Mouse (Mus musculus) G1E (cell line): ENCODE measurements around the gene Stip1. TPM values are rescaled to one million over a fixed set of nuclear protein-coding genes. Genes with fewer than 3 reads are reported as not detected.

Experiments
- ATAC-seq: 2 replicates; pipeline ENCODE4 v1.8.0; 2016; ENCODE audit warnings: mild to moderate bottlenecking; ENCODE audit not compliant: insufficient number of reproducible peaks, poor library complexity, low FRiP score, severe bottlenecking; ENCODE audit errors: extremely low read depth
- DNase-seq: peaks from one replicate; pipeline ENCODE4 v3.0.0; 2012; ENCODE audit warnings: low spot score
- H3K27me3 ChIP-seq: 2 replicates; pipeline ENCODE4 v1.6.1; 2012; ENCODE audit warnings: mild to moderate bottlenecking, low read length, inconsistent platforms; ENCODE audit not compliant: insufficient read depth
- H3K36me3 ChIP-seq: replicated peaks from 2 replicates; pipeline ENCODE3; 2012; ENCODE audit warnings: mild to moderate bottlenecking, inconsistent platforms
- H3K4me1 ChIP-seq: 2 replicates; pipeline ENCODE4 v1.6.1; 2012; ENCODE audit warnings: low read depth, low read length, inconsistent platforms, mixed read lengths; ENCODE audit not compliant: insufficient read depth
- H3K4me3 ChIP-seq: 2 replicates; pipeline ENCODE4 v1.5.1; 2012; ENCODE audit warnings: low read depth, mild to moderate bottlenecking, inconsistent platforms, low read length, moderate library complexity, mixed read lengths
- H3K9me3 ChIP-seq: replicated peaks from 2 replicates; pipeline ENCODE4 v1.6.1; 2012; ENCODE audit warnings: inconsistent platforms
- CTCF ChIP-seq: IDR thresholded peaks from 2 replicates; pipeline ENCODE4 v1.5.1; 2012; ENCODE audit warnings: low read depth, low read length, inconsistent platforms, mixed read lengths
- GATA1 ChIP-seq: IDR thresholded peaks from 2 replicates; pipeline ENCODE4 v1.6.1; 2012; ENCODE audit warnings: borderline replicate concordance, low read length, inconsistent platforms, mixed read lengths
- GATA2 ChIP-seq: IDR thresholded peaks from 2 replicates; pipeline ENCODE4 v1.6.1; 2012; ENCODE audit warnings: low read depth, low read length, inconsistent platforms, borderline replicate concordance
- POLR2AphosphoS5 ChIP-seq: IDR thresholded peaks from 2 replicates; pipeline ENCODE4 v1.6.1; 2012; ENCODE audit warnings: low read depth, low read length, inconsistent platforms; ENCODE audit not compliant: insufficient replicate concordance
- TAL1 ChIP-seq: conservative IDR thresholded peaks from 2 replicates; pipeline ENCODE4 v1.6.1; 2012; ENCODE audit warnings: low read depth, low read length, inconsistent platforms, mixed read lengths
- polyA plus RNA-seq: library from polyadenylated mRNA; stranded (reverse); fragments of >175 nt; gene quantifications from 2 replicates; pipeline ENCODE4 v1.2.3, GENCODE M21; 2012
- total RNA-seq, 2 experiments: library from RNA; stranded (forward) in 1 of 2; stranded (reverse) in 1 of 2; fragments of 200-1000 nt in 1 of 2; fragments of >200 nt in 1 of 2; fragmentation: Nextera tagmentation in 1 of 2; gene quantifications; 2 replicates each; pipeline ENCODE4 v1.2.3; 2014 to 2017

Stip1 gene
- total RNA-seq (2014; fragmentation: Nextera tagmentation) (301 and 356 TPM in 2 replicates), total RNA-seq (2017) (267 and 279 TPM in 2 replicates), polyA plus RNA-seq (136 and 224 TPM in 2 replicates)

DNA sequence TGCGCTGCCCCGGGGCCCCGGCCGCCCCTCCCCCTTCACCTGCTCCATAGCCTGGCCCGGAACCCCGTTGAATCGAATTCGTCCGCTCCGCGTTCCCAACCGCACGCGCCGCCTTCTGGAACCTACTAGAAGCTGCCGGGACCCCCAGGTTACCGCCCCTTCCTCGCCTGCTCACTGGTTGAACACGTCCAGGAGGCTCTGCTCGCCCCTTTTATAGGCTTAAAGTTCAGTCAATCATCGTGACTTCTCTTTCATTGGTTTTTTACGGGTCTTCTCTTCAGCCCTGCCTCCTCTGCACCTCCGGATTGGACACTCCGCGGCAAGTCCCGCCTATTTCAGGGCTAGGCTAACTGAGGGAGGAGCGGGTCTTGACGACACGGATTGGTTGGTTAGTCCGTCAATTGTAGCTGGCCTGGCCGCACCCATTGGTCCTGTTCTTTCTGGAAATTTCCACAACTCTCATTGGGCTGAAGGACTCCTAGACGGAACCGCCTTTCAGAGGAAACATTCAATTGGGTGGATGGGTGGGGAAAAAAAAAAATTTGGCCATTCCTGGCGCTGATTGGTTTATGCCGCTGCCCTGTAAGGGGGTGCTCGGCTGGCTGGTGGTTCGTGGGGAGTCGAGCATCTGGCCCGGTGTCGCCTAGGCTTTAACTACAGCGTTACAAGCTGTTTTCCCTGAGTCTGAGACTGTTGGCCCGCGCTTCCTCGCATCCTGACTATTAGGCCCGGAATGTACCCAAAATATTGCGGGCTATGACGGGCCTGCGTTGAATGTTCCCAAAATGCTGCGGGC, at the start of gene Stip1:
Stip1 (minus strand) TSS at position 127 of the 796 bp plus-strand sequence.
- peak; percentile 100 for DNase-seq
- H3K4me3 ChIP-seq = peak within 1 kb of the TSS; percentile 85
- H3K27me3 ChIP-seq = peaks cover 14% of the 10 kb centered on the region; the same call in 1 of the 2 replicates
- TF ChIP-seq CTCF (no peak), GATA1 (no peak), GATA2 (no peak), POLR2AphosphoS5 (no peak), TAL1 (no peak)
- ATAC-seq = peak; percentile 97
- H3K9me3 ChIP-seq = no peaks in the 10 kb centered on the region
- H3K36me3 ChIP-seq = peaks cover 33% of the 10 kb centered on the region
- peaks cover 38% of the 10 kb centered on the region for H3K4me1 ChIP-seq

DNA sequence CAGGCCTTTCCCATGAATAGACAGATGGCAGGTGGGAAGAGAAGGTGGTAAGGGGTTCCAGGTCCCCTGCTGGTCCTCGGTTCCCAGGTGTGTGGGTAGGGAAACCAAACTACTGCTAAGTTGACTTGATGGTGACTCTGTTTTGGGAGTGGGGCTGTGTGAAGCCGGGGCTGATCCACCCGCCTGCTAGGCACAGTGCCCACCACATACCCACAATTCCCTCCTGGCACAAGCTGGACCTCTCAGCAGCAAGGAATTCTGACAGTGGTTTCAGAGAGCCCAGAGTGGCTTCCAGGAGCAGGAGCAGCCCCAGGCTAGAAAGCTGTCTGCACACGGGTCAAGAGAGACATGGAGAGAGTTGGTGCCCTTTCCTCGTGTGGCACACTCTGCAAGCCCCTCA, 49.3 kb upstream of the Stip1 start:
- Histone ChIP-seq H3K36me3 (no peaks in the 10 kb centered on the region), H3K27me3 (peaks cover 23% of the 10 kb centered on the region), H3K4me1 (no peaks in the 10 kb centered on the region), H3K4me3 (no peak overlapping the region), H3K9me3 (no peaks in the 10 kb centered on the region)
- no peak for ATAC-seq
- TF ChIP-seq TAL1 = no peak
- no peak for TF ChIP-seq POLR2AphosphoS5
- no peak for TF ChIP-seq CTCF
- no peak for TF ChIP-seq GATA1
- no peak for TF ChIP-seq GATA2
- no peak for DNase-seq

DNA sequence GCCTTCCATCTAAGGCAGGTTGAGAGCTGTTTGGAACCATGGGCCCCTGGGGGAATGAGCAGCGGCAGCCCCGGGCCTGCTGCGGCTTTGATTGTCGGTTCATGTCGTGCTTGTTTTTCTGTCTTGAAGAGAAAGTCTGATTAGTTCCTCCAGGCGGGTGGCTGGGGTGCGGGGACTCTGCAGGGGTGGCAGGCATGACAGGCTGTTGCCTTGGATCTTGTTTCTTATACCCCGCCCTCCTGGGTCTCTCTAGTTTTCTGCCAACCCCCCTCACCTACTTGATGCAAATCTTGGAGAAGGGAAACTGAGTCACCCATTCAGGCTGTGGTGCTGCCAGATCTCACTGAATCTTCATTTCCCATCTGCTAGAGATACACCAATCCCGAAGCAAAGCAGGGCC, 48.8 kb upstream of the Stip1 start:
- no peak for ATAC-seq
- H3K36me3 ChIP-seq = no peaks in the 10 kb centered on the region
- no peaks in the 10 kb centered on the region for H3K9me3 ChIP-seq
- no peak for TF ChIP-seq CTCF
- no peak for TF ChIP-seq TAL1
- no peak for TF ChIP-seq POLR2AphosphoS5
- no peak for TF ChIP-seq GATA2
- no peak for TF ChIP-seq GATA1
- no peak for DNase-seq
- H3K4me1 ChIP-seq = no peaks in the 10 kb centered on the region
- no peak overlapping the region for H3K4me3 ChIP-seq
- peaks cover 28% of the 10 kb centered on the region for H3K27me3 ChIP-seq

DNA sequence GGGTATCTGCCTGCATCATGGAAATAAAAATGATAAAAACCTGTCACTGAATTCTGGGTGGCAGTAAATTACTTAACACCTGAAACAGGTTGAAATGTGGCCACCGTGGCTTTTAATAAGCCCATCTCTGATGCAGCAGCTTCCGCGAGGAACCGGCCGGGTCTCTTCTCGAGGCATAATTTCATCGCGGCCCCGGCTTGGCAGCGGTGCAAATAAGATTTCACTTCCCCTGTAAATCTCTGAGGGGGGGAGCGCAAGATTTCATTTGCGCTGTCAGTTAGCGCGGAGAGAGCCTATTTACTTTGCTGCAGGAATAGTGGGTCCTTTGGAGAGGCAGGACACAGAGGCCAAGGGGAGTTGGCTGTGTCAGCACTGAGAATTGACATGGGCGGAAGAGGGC, 45.0 kb upstream of the Stip1 start:
- no peaks in the 10 kb centered on the region for H3K36me3 ChIP-seq
- DNase-seq (no peak), ATAC-seq (no peak)
- H3K4me1 ChIP-seq = no peaks in the 10 kb centered on the region
- no peak overlapping the region for H3K4me3 ChIP-seq
- no peaks in the 10 kb centered on the region for H3K9me3 ChIP-seq
- H3K27me3 ChIP-seq = peaks cover 41% of the 10 kb centered on the region
- TF ChIP-seq GATA1 = no peak
- no peak for TF ChIP-seq TAL1
- no peak for TF ChIP-seq CTCF
- no peak for TF ChIP-seq POLR2AphosphoS5
- no peak for TF ChIP-seq GATA2

DNA sequence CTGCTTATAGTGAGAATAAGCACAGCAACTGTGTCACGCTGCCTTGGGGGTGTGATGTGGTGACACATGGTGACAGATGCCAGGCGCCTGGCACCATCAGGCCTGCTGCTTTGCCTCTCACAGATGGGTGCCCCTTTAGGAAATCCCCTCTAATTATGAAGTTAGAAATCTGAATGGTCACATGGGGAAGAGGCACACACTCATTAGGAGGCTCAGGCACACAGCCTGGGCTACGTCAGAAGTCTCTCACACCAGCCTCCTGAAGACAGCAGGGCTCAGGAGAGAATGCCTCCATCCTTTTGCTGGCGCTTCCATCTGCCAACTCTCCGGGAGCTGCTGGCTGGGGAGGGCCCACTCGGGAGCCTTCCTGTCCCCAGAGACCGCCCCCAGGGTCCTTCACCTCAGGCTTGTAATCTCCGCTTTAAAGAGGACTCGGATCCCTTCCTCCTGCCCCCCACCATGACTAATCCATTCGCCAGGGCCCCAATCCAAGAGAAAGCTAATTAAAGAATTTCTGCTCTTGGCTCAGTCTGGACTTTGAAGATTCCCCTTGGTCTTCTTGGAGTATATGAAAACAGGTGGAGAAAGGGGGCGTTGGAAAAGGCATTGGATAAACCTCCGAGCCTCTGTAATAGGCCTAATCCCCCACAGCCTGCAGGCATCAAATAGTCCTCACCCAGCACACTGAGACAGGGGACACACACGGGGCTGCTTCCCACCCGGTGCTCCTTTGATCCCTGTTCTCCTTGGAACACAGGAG, 43.4 kb upstream of the Stip1 start:
- H3K36me3 ChIP-seq = no peaks in the 10 kb centered on the region
- no peak for TF ChIP-seq GATA1
- no peak for TF ChIP-seq CTCF
- TF ChIP-seq TAL1 = no peak
- TF ChIP-seq GATA2 = no peak
- peaks cover 46% of the 10 kb centered on the region for H3K27me3 ChIP-seq
- H3K4me3 ChIP-seq = no peak overlapping the region
- H3K9me3 ChIP-seq = no peaks in the 10 kb centered on the region
- DNase-seq = no peak
- H3K4me1 ChIP-seq = no peaks in the 10 kb centered on the region
- no peak for ATAC-seq

DNA sequence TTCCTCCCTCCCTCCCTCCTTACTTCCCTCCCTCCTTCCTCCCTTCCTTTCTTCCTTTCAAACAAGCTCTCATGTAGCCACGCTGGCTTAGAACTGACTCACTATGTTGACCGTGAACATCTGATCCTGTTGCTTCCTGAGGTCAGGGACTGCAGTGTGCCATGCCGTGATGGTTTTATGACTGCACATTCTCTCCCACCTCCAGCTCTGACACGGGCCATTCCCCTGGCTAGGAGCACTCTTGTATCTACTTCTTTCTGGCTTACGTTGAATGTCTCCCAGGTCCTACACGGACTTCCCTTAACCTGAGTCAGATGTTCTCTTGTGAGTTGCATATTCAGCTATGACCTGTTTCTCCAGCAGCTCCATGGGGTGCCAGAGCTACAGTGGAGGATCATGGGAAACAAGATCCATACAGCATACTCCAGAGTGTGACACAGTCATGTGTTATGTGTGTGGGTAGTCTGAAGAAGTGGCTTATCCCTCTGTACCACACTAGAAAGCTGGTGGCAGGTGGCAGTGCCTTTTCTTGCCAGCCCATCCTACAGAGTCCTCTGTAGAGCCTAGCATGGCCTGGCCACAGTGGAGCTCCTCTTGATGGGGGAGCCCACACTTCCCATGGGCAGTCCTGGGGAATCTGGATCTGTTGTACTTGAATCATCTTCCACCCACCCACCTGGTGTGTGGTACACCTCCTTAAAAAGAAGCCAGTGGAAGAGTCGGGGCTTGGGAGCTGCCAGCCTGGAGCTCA, 41.9 kb upstream of the Stip1 start:
- H3K4me1 ChIP-seq = no peaks in the 10 kb centered on the region
- ATAC-seq (no peak), DNase-seq (no peak)
- TF ChIP-seq TAL1 (no peak), GATA2 (no peak), CTCF (no peak), POLR2AphosphoS5 (no peak), GATA1 (no peak)
- H3K27me3 ChIP-seq = peaks cover 47% of the 10 kb centered on the region
- H3K4me3 ChIP-seq = no peak overlapping the region
- no peaks in the 10 kb centered on the region for H3K36me3 ChIP-seq
- no peaks in the 10 kb centered on the region for H3K9me3 ChIP-seq
